Mouse (Mus musculus) embryonic facial prominence, embryonic 11.5 days (tissue): ENCODE measurements around the gene Eipr1. TPM values are rescaled to one million over a fixed set of nuclear protein-coding genes. Genes with fewer than 3 reads are reported as not detected.
A peak's percentile ranks its signal among the peaks of the same experiment; 100 is the strongest.

ENCODE experiments used
- ATAC-seq: fragments of 200-750 bp; cut with Nextera tagmentation; replicated peaks from 2 replicates; pipeline ENCODE4 v1.8.0; 2017; ENCODE audit warnings: low read depth; ENCODE audit not compliant: insufficient number of reproducible peaks, low FRiP score, low TSS enrichment
- DNase-seq: peaks from one replicate; pipeline ENCODE4 v3.0.0-alpha.2; 2015; ENCODE audit warnings: low spot score
- H3K27ac ChIP-seq: fragments of 300-500 bp; sonication (generic); replicated peaks from 2 replicates; pipeline ENCODE4 v1.5.1; 2014; ENCODE audit warnings: mild to moderate bottlenecking, low read depth, low read length, control low read depth
- H3K27me3 ChIP-seq: fragments of 300-500 bp; sonication (generic); 2 replicates; pipeline ENCODE4 v1.6.1; 2014; ENCODE audit warnings: mild to moderate bottlenecking, low read length, moderate library complexity, mixed read lengths; ENCODE audit not compliant: control insufficient read depth, insufficient read depth
- H3K36me3 ChIP-seq: fragments of 300-500 bp; sonication (generic); replicated peaks from 2 replicates; pipeline ENCODE4 v1.6.1; 2014; ENCODE audit warnings: low read depth, mild to moderate bottlenecking, low read length, moderate library complexity, mixed read lengths; ENCODE audit not compliant: control insufficient read depth, insufficient read depth
- H3K4me1 ChIP-seq: fragments of 300-500 bp; sonication (generic); 2 replicates; pipeline ENCODE4 v1.6.1; 2014; ENCODE audit warnings: low read length, mixed read lengths; ENCODE audit not compliant: control insufficient read depth, insufficient read depth
- H3K4me2 ChIP-seq: fragments of 300-500 bp; sonication (generic); 2 replicates; pipeline ENCODE4 v1.6.1; 2014; ENCODE audit warnings: low read depth, mild to moderate bottlenecking, control low read depth, low read length, moderate library complexity
- H3K4me3 ChIP-seq: fragments of 300-500 bp; sonication (generic); 2 replicates; pipeline ENCODE4 v1.5.1; 2014; ENCODE audit warnings: low read depth, low read length, control low read depth
- H3K9ac ChIP-seq: fragments of 300-500 bp; sonication (generic); replicated peaks from 2 replicates; pipeline ENCODE4 v1.6.1; 2014; ENCODE audit warnings: mild to moderate bottlenecking, control low read depth, low read length
- H3K9me3 ChIP-seq: fragments of 300-500 bp; sonication (generic); replicated peaks from 2 replicates; pipeline ENCODE4 v1.6.1; 2016; ENCODE audit warnings: mild to moderate bottlenecking, low read length, inconsistent platforms, mixed read lengths; ENCODE audit not compliant: control insufficient read depth
- WGBS: fragments of 180-500 bp; shearing (Covaris S2); extraction: QIAGEN DNeasy Blood & Tissue Kit; methylation state at CpG from one replicate; pipeline ENCODE4 v1.1.7; 2014; 5-methylcytosine and 5-hydroxymethylcytosine counted together
- polyA plus RNA-seq: library from polyadenylated mRNA; unstranded; fragments of >200 nt; fragmentation: Nextera tagmentation; extraction: Ambion mirVana; gene quantifications from 2 replicates; pipeline ENCODE4 v1.2.1, GENCODE M21; 2014

Gene Eipr1
- polyA plus RNA-seq, 1 experiment from 2014 or later, result 33.9 TPM

DNA sequence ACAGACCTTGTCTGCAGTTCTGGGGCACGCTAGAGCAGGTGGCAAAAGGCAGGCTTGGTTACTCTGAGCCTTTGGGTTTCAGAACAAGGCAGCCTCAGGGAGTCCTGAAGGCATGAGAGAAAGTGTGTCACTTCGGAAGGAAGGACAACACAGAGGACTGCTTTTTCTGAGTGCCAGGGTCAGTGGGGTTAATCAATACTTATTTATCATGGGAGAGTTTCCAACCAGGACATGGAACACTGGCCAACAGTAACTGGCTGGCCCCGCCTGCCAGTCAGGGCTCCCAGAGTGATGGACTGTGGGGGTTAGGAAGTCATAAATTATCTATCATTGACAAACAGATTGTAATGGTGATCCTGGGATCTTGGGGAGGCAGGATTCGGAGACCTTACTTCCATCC, 148.7 kb downstream of the Eipr1 start:
- Histone ChIP-seq H3K36me3 (no peaks in the 10 kb centered on the region), H3K4me1 (no peaks in the 10 kb centered on the region), H3K9ac (no peak overlapping the region), H3K4me3 (no peak overlapping the region), H3K27me3 (no peaks in the 10 kb centered on the region), H3K9me3 (no peaks in the 10 kb centered on the region), H3K4me2 (no peak overlapping the region), H3K27ac (no peak overlapping the region)
- WGBS, result 82% methylated on average over 4 of the region's 4 CpGs
- DNase-seq (no peak), ATAC-seq (no peak)

- Histone ChIP-seq H3K4me2 (no peak overlapping the region), H3K36me3 (no peaks in the 10 kb centered on the region), H3K9me3 (no peaks in the 10 kb centered on the region), H3K4me3 (no peak overlapping the region), H3K9ac (no peak overlapping the region), H3K27me3 (no peaks in the 10 kb centered on the region), H3K27ac (no peak overlapping the region), H3K4me1 (no peaks in the 10 kb centered on the region)
- no peak for DNase-seq
- no peak for ATAC-seq
- WGBS, result 91% methylated on average over 3 of the region's 3 CpGs
These were observed 150.5 kb downstream of the Eipr1 start for GRCm38 (mm10) chr12:28902132-28902531.

DNA sequence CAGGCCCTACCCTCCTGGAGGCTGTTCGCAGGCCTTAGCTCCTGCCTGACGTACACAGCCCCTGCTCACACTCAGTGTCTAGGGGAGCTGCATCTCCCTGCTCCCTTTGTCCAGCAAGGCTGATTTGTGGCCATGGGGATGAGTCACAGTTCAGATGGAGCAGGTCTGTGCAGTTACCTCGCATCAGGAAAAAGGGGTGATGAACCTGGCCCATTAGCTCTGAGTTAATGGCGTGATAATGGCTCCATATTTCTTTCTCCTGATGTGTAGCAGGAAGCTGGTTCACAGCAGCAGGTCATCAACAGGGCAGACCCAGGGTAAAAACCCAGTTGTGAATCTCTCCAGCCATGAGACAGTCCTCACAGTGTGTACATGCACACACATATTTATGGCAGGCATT, 151.5 kb downstream of the Eipr1 start:
- DNase-seq (no peak), ATAC-seq (no peak)
- no peak overlapping the region for H3K4me2 ChIP-seq
- no peak overlapping the region for H3K4me3 ChIP-seq
- H3K9me3 ChIP-seq, result no peaks in the 10 kb centered on the region
- H3K4me1 ChIP-seq, result no peaks in the 10 kb centered on the region
- no peaks in the 10 kb centered on the region for H3K27me3 ChIP-seq
- H3K27ac ChIP-seq, result no peak overlapping the region
- H3K36me3 ChIP-seq, result no peaks in the 10 kb centered on the region
- 87% methylated on average over 4 of the region's 4 CpGs for WGBS
- H3K9ac ChIP-seq, result no peak overlapping the region

GRCm38 (mm10) chr12:28905486-28905885, 153.9 kb downstream of the Eipr1 start:
- WGBS, result 90% methylated on average over 6 of the region's 6 CpGs
- Histone ChIP-seq H3K9me3 (no peaks in the 10 kb centered on the region), H3K4me1 (no peaks in the 10 kb centered on the region), H3K27ac (no peak overlapping the region), H3K4me2 (no peak overlapping the region), H3K9ac (no peak overlapping the region), H3K36me3 (no peaks in the 10 kb centered on the region), H3K4me3 (no peak overlapping the region), H3K27me3 (no peaks in the 10 kb centered on the region)
- DNase-seq (no peak), ATAC-seq (no peak)

DNA sequence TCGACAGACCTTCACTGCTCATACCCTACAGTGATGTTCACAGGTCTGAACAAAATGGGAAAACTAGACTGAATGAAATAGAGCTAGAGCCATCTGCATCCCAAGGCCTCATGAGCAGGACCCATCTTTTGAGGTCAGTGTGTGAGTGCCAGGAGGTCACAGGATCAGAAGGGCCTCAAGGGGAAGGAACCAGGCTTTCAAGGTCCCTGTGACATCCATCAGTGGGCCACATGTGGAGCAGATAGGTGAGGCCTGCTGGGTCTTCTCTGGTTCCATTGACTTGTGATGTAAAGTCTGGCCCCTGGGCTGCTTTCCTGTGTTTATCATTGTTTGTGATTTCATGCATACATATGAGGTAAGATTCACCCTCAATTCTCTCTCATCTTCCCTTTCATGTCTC, 154.4 kb downstream of the Eipr1 start:
- DNase-seq, result no peak
- H3K4me1 ChIP-seq, result no peaks in the 10 kb centered on the region
- H3K4me2 ChIP-seq, result no peak overlapping the region
- no peaks in the 10 kb centered on the region for H3K27me3 ChIP-seq
- H3K9ac ChIP-seq, result no peak overlapping the region
- H3K27ac ChIP-seq, result no peak overlapping the region
- no peaks in the 10 kb centered on the region for H3K36me3 ChIP-seq
- WGBS, result 87% methylated on average over 1 of the region's 1 CpGs
- no peaks in the 10 kb centered on the region for H3K9me3 ChIP-seq
- no peak for ATAC-seq
- no peak overlapping the region for H3K4me3 ChIP-seq

- Histone ChIP-seq H3K9me3 (no peaks in the 10 kb centered on the region), H3K4me2 (no peak overlapping the region), H3K4me1 (no peaks in the 10 kb centered on the region), H3K27ac (no peak overlapping the region), H3K27me3 (no peaks in the 10 kb centered on the region), H3K9ac (no peak overlapping the region), H3K4me3 (no peak overlapping the region), H3K36me3 (no peaks in the 10 kb centered on the region)
- DNase-seq, result peak; percentile 55
- 17% methylated on average over 7 of the region's 7 CpGs for WGBS
- ATAC-seq, result no peak
These were observed 155.2 kb downstream of the Eipr1 start for GRCm38 (mm10) chr12:28906809-28907297.

DNA sequence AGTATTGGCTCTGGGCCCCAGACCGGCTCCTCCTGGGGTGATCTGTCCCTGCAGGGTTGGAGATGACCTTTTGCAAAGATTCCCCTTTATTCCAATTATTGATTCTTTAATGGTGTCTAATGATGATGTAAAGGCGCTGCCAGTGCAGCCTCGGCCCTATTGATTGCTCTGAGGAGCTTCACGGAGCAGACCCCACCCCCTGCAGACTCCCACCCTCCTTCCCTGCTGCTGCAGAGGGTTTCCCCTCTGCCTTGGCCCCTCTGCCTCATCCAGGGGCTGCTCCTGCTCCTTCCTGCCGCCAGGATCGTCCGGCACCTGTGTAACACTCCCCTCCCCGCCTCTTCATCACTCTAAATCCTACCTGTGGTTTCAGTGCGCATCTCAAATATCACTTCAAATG, 156.2 kb downstream of the Eipr1 start:
- Histone ChIP-seq H3K4me1 (no peaks in the 10 kb centered on the region), H3K4me2 (no peak overlapping the region), H3K9me3 (no peaks in the 10 kb centered on the region), H3K4me3 (no peak overlapping the region), H3K27ac (no peak overlapping the region), H3K27me3 (no peaks in the 10 kb centered on the region), H3K36me3 (no peaks in the 10 kb centered on the region), H3K9ac (no peak overlapping the region)
- ATAC-seq (0 out of 2 replicates have a peak, but pooled peaks have one; percentile 25), DNase-seq (no peak)
- WGBS, result 34% methylated on average over 9 of the region's 9 CpGs

DNA sequence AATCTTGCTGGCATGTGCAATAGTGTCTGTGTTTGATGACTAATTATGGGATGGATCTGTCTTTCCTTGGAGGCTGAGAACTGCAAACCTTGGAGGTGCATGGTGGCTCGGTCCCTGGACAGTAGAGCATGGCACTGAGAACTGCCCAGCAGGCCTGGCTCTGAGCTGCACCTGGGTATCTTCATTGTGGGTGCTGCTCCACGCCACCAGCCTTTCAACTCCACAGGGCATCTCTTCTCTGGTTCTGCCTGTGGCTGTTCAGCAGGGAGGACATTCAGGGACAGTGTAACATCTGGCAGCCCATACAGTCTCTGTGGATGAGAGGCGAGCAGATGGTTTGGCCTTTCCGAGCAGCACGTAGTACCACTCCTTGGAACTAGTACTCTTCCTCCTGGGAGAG, 158.2 kb downstream of the Eipr1 start:
- H3K27ac ChIP-seq, result no peak overlapping the region
- H3K4me1 ChIP-seq, result no peaks in the 10 kb centered on the region
- no peak overlapping the region for H3K4me3 ChIP-seq
- H3K9ac ChIP-seq, result no peak overlapping the region
- H3K36me3 ChIP-seq, result no peaks in the 10 kb centered on the region
- H3K4me2 ChIP-seq, result no peak overlapping the region
- no peaks in the 10 kb centered on the region for H3K27me3 ChIP-seq
- H3K9me3 ChIP-seq, result no peaks in the 10 kb centered on the region
- ATAC-seq (no peak), DNase-seq (no peak)
- 88% methylated on average over 5 of the region's 5 CpGs for WGBS
